10 mouse cellular contexts compared by ENCODE assay signal in the genomic region with DNA sequence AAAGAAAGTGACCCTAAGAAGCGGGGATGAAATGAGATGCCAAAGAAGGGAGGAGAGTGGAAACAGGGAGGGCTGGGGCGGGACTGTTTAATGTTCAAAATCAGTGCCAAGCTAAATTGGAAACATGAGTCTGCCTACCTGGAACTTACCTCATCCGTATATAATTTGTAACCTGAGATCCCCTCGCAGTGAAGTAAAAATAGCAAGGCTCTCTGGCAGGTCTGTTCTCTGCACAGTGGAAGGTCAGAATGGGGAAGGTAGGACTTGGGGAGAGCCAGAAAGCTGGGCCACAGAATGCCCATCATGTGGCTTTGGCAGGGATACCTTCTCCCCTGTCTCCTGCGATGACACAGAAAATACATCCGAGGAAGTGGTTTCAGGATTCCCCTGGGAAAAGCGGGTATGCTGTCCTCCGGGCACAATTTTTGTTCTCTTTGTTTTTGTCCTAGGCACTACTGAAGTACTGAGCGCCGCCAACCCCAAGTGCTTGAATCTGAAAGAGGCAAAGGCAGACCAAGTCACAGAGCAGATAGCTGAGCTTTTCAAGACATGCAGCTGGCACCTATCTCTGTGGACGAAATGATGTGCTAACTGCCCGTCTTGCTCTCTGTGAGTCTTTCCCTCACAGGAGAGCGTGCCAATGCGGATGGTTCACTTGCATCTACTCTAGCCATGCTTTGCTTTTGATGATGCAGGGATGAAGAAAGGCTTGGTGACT.
A peak's percentile ranks its signal among the peaks of the same experiment; 100 is the strongest.
DNase-seq lines count a peak whose midpoint lies in the region; ATAC-seq and TF ChIP-seq lines count a peak whose summit lies in the region.
"Had no signal": no experiment of that assay in that cellular context is flagged by ENCODE, and none has a peak within 500 bp of the region (broad histone marks: within the 10 kb centered on the region; RNA-seq: fewer than 3 reads in every experiment).

No protein-coding gene starts in this region.

- H3K9me3 ChIP-seq in hindbrain, embryonic 11.5 days (ENCODE audit: control insufficient read depth, low read length) = no peaks in the 10 kb centered on the region
- no peaks in the 10 kb centered on the region for H3K9me3 ChIP-seq in hindbrain, embryonic 13.5 days
- no peaks in the 10 kb centered on the region for H3K9me3 ChIP-seq in kidney, embryonic 15.5 days (replicated peaks)
- H3K9me3 ChIP-seq in stomach, embryonic 16.5 days (replicated peaks; ENCODE audit: control insufficient read depth, low read length) = no peaks in the 10 kb centered on the region
- no peaks in the 10 kb centered on the region for H3K9me3 ChIP-seq in forebrain, postnatal 0 days (ENCODE audit: low read length)
- no peaks in the 10 kb centered on the region for H3K9me3 ChIP-seq in forebrain, embryonic 12.5 days
- H3K9me3 ChIP-seq: liver, embryonic 13.5 days had no signal

- no peaks in the 10 kb centered on the region for H3K36me3 ChIP-seq in hindbrain, embryonic 11.5 days (ENCODE audit: control insufficient read depth, insufficient read depth, low read length)
- no peaks in the 10 kb centered on the region for H3K36me3 ChIP-seq in hindbrain, embryonic 13.5 days
- H3K36me3 ChIP-seq in kidney, embryonic 15.5 days = no peaks in the 10 kb centered on the region
- no peaks in the 10 kb centered on the region for H3K36me3 ChIP-seq in stomach, embryonic 16.5 days (ENCODE audit: control insufficient read depth, insufficient read depth, low read length)
- no peaks in the 10 kb centered on the region for H3K36me3 ChIP-seq in forebrain, postnatal 0 days (ENCODE audit: insufficient read depth)
- H3K36me3 ChIP-seq in forebrain, embryonic 12.5 days (replicated peaks) = no peaks in the 10 kb centered on the region
- H3K36me3 ChIP-seq: liver, embryonic 13.5 days had no signal

- ATAC-seq in hindbrain, embryonic 11.5 days (ENCODE audit: low FRiP score) = no peak
- ATAC-seq in hindbrain, embryonic 13.5 days (ENCODE audit: low FRiP score) = no peak
- peak; percentile 67; the same call in 1 of the 2 replicates for ATAC-seq in kidney, embryonic 15.5 days (replicated peaks; ENCODE audit: low FRiP score)
- ATAC-seq in stomach, embryonic 16.5 days (ENCODE audit: insufficient read depth, low FRiP score) = peak; percentile 40; the same call in 1 of the 2 replicates
- ATAC-seq in inflammation-experienced regulatory T-cells, adult 6 months = no peak
- ATAC-seq in forebrain, postnatal 0 days = no peak
- no peak for ATAC-seq in forebrain, embryonic 12.5 days (ENCODE audit: low FRiP score)

- no peak overlapping the region for H3K4me3 ChIP-seq in hindbrain, embryonic 11.5 days (ENCODE audit: low read depth, low read length)
- no peak overlapping the region for H3K4me3 ChIP-seq in hindbrain, embryonic 13.5 days
- H3K4me3 ChIP-seq in kidney, embryonic 15.5 days (replicated peaks) = no peak overlapping the region
- no peak overlapping the region for H3K4me3 ChIP-seq in stomach, embryonic 16.5 days (replicated peaks; ENCODE audit: low read length)
- H3K4me3 ChIP-seq in forebrain, postnatal 0 days (ENCODE audit: low read depth, low read length) = no peak overlapping the region
- H3K4me3 ChIP-seq in forebrain, embryonic 12.5 days (replicated peaks) = no peak overlapping the region
- H3K4me3 ChIP-seq: liver, embryonic 13.5 days had no signal

- peak; percentile 4 for DNase-seq in hindbrain, embryonic 11.5 days (ENCODE audit: low spot score)
- peak; percentile 67 to 77 for DNase-seq in heart, adult 18-20 months
- DNase-seq in forebrain, postnatal 0 days = no peak
- DNase-seq: adrenal gland, postnatal 10 days; liver, embryonic 13.5 days had no signal

- no peaks in the 10 kb centered on the region for H3K4me1 ChIP-seq in hindbrain, embryonic 11.5 days (replicated peaks; ENCODE audit: control insufficient read depth, insufficient read depth, low read length)
- H3K4me1 ChIP-seq in hindbrain, embryonic 13.5 days (replicated peaks) = no peaks in the 10 kb centered on the region
- peaks cover 9% of the 10 kb centered on the region; the same call in 1 of the 2 replicates for H3K4me1 ChIP-seq in kidney, embryonic 15.5 days
- H3K4me1 ChIP-seq in stomach, embryonic 16.5 days (ENCODE audit: control insufficient read depth, insufficient read depth, low read length) = no peaks in the 10 kb centered on the region
- no peaks in the 10 kb centered on the region for H3K4me1 ChIP-seq in forebrain, postnatal 0 days (ENCODE audit: insufficient read depth)
- H3K4me1 ChIP-seq in forebrain, embryonic 12.5 days = no peaks in the 10 kb centered on the region
- H3K4me1 ChIP-seq: liver, embryonic 13.5 days had no signal

- WGBS in hindbrain, embryonic 11.5 days = 83% methylated on average over 14 of the region's 14 CpGs
- WGBS in hindbrain, embryonic 13.5 days = 79% methylated on average over 14 of the region's 14 CpGs
- WGBS in kidney, embryonic 15.5 days = 66% methylated on average over 14 of the region's 14 CpGs
- WGBS in stomach, embryonic 16.5 days = 62% methylated on average over 14 of the region's 14 CpGs
- WGBS in forebrain, postnatal 0 days = 73% methylated on average over 14 of the region's 14 CpGs
- WGBS in forebrain, embryonic 12.5 days = 72% methylated on average over 14 of the region's 14 CpGs

- H3K9ac ChIP-seq in hindbrain, embryonic 11.5 days (ENCODE audit: low read depth, low read length) = no peak overlapping the region
- no peak overlapping the region for H3K9ac ChIP-seq in hindbrain, embryonic 13.5 days
- H3K9ac ChIP-seq in kidney, embryonic 15.5 days = no peak overlapping the region
- no peak overlapping the region for H3K9ac ChIP-seq in stomach, embryonic 16.5 days (ENCODE audit: low read length)
- no peak overlapping the region for H3K9ac ChIP-seq in forebrain, postnatal 0 days
- H3K9ac ChIP-seq in forebrain, embryonic 12.5 days = no peak overlapping the region
- H3K9ac ChIP-seq: liver, embryonic 13.5 days had no signal

- no peak overlapping the region for H3K27ac ChIP-seq in hindbrain, embryonic 11.5 days (ENCODE audit: low read depth, low read length)
- H3K27ac ChIP-seq in hindbrain, embryonic 13.5 days = no peak overlapping the region
- no peak overlapping the region for H3K27ac ChIP-seq in kidney, embryonic 15.5 days
- no peak overlapping the region for H3K27ac ChIP-seq in stomach, embryonic 16.5 days (ENCODE audit: low read length)
- no peak overlapping the region for H3K27ac ChIP-seq in forebrain, postnatal 0 days (ENCODE audit: low read depth, low read length)
- no peak overlapping the region for H3K27ac ChIP-seq in forebrain, embryonic 12.5 days
- H3K27ac ChIP-seq: liver, embryonic 13.5 days had no signal

- TF ChIP-seq CTCF in forebrain, postnatal 0 days (IDR thresholded peaks at IDR 0.05; ENCODE audit: low read depth) = no peak

- H3K27me3 ChIP-seq in hindbrain, embryonic 11.5 days (ENCODE audit: control insufficient read depth, insufficient read depth, low read length) = no peaks in the 10 kb centered on the region
- no peaks in the 10 kb centered on the region for H3K27me3 ChIP-seq in hindbrain, embryonic 13.5 days
- H3K27me3 ChIP-seq in kidney, embryonic 15.5 days = no peaks in the 10 kb centered on the region
- no peaks in the 10 kb centered on the region for H3K27me3 ChIP-seq in stomach, embryonic 16.5 days (ENCODE audit: control insufficient read depth, insufficient read depth, low read length)
- no peaks in the 10 kb centered on the region for H3K27me3 ChIP-seq in forebrain, postnatal 0 days (ENCODE audit: insufficient read depth, low read length)
- H3K27me3 ChIP-seq in forebrain, embryonic 12.5 days = no peaks in the 10 kb centered on the region
- H3K27me3 ChIP-seq: liver, embryonic 13.5 days had no signal

- no peak overlapping the region for H3K4me2 ChIP-seq in hindbrain, embryonic 11.5 days (replicated peaks; ENCODE audit: low read depth, low read length)
- H3K4me2 ChIP-seq in hindbrain, embryonic 13.5 days = no peak overlapping the region
- peak overlapping the region; percentile 15 for H3K4me2 ChIP-seq in kidney, embryonic 15.5 days
- H3K4me2 ChIP-seq in stomach, embryonic 16.5 days (ENCODE audit: low read depth, low read length) = no peak overlapping the region
- no peak overlapping the region for H3K4me2 ChIP-seq in forebrain, postnatal 0 days (ENCODE audit: low read depth)
- H3K4me2 ChIP-seq in forebrain, embryonic 12.5 days = no peak overlapping the region
- H3K4me2 ChIP-seq: liver, embryonic 13.5 days had no signal

Comparison
In these comparisons a context has a peak if more than half of its experiments do, and no peak if none do; other contexts are left out.
1. ATAC-seq: peak in kidney, embryonic 15.5 days (single experiment) and stomach, embryonic 16.5 days (single experiment); none in hindbrain, embryonic 11.5 days (single experiment), hindbrain, embryonic 13.5 days (single experiment), inflammation-experienced regulatory T-cells, adult 6 months (single experiment), forebrain, postnatal 0 days (single experiment) and forebrain, embryonic 12.5 days (single experiment).